Mouse (Mus musculus): ENCODE results near the gene Zfp874b. TPM values are rescaled to one million over a fixed set of nuclear protein-coding genes. Genes with fewer than 3 reads are reported as not detected.
"Not testable (repeated sequence)": the region's sequence is repeated elsewhere in the genome, so short reads cannot be mapped to it uniquely, and the experiment has no call there.

Zfp874b gene
- total RNA-seq (2021): 10 to 100 TPM in 1 of 2 experiments, 1 to 10 TPM in 1; 8.3 to 11.0 TPM
- long read RNA-seq, experiment 1, partial matches to known transcripts: 0 of 3 reads
- long read RNA-seq, experiment 1, other reads (novel, unspliced or antisense): 3 of 3 reads
- long read RNA-seq, experiment 2, partial matches to known transcripts: 0 of 4 reads
- long read RNA-seq, experiment 2, other reads (novel, unspliced or antisense): 4 of 4 reads

DNA sequence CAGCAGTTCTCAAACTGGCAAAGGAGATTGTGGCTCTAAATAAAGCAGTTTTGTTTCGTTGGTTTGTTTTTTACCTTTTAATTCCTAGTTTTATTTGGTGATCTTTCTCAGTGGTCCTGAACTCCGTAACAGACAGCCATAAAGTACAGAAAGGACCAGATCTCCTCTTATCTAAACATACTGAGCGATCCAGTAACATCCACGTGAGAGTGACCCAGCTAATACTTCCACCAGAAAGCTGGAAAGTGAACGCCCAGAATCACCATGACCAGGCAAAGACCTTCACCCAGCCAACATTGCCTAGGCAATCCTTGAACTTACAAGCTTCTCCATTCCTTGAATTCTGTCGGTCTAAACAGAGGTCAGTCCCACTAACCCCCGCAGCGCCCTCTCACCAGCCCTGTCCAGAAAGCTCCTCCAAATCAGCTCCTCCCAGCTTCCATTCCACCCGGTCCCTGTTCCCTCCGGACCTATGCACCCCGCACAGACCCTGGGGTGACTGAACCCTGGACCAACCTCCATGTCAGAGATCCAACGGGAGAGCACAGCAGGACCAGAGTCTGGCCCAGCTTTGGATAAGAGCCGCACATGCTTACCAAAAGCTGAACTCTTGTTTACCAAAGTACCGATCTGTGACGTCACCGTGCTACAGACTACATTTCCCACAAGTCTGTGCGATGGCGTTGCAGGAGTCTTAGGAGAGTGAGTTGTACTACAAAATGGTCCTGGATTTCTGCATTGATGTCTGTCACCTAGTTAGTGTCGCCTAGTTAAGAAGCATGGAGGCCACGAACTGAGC lies at the start of gene Zfp874b:
Gene Zfp874b, minus strand, starts transcription at position 634 of the 799 bp plus-strand sequence.
- DNase-seq: peak; percentile 80

DNA sequence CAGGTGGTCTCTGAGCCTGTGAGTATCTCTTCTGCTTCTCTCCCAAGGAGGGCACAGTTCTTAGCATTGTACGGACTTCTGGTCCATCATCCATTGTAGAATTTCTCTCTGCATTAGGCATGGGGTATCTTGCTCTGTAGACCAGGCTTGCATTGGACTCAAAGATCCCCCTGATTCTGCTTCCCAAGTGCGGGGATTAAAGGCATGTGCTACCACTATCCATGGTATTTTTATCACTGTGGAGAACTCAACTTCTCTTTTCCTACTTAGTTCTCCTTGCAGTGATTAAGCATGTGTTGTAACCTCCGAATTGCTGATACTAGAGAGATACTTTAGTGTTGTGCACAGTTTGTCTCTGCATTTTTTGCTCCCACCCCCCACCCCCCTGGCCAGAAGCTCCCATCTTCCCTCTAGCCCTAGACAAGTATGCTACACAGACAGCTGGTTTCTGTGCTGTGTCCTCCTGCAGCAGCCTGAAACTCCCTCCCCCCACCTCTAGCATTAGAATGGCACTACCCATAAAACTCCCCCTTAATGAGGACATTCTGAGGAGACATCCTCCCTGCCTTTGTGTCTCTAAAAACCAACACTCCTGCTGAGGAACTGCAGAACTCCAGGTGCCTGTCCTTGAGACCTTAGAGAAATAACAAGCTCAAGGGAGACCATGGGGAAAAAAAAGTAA lies 43.1 kb upstream of the Zfp874b start:
- DNase-seq: no peak

DNA sequence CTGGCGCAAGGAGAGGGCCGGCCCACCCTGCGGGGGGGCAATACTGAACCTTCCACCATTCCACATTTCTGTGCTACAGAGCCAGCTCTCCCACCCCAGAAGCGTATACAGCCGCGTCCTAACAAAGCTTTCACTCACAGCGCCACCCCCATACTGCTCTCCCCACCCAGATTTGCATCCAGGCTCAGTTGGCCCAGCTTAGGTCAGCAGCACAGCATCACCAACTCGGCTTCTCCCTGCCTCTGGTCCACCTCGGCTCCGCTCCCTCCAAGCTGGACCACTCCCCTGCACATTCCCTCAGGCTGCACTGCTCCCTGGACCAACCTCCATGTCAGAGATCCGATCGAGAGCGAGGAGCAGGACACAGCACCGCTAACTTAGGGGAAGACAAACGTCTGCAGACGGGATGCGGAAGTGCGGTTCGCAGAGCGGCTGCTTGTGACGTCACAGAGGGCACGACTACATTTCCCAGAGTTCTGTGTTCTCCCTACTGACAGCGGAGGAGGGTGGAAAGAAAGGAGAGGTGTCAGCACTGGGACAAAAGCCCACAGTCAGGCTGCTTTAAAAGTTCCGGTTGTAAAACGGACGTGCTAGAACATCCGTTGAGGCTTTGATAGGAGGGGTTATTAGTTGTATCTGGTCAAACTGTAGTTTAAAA lies 41.8 kb upstream of the Zfp874b start, which contains the start of the genes Gm26965 and Zfp87:
Gene Gm26965, minus strand, starts transcription at position 399 of the 658 bp plus-strand sequence.
Gene Zfp87, minus strand, starts transcription at position 425 of the 658 bp plus-strand sequence.
- DNase-seq: peak; percentile 91

DNA sequence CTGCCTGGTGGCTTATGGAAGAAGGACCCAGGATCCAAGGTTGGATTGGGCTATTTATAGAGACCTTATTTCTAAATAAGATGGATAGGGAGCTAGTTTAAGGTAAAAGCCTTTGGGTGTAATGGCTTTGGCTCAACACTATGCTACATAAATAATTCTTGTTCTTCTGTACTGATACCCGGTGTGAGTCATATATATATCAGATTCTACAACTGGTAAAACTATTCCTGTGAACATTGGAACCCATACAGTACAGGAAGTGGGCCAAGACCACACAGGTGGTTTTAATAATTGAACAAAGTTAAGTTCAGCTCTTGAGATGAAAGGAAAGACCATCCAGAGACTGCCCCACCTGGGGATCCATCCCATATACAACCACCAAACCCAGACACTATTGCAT lies 16.9 kb upstream of the Zfp874b start:
- DNase-seq: no peak

DNA sequence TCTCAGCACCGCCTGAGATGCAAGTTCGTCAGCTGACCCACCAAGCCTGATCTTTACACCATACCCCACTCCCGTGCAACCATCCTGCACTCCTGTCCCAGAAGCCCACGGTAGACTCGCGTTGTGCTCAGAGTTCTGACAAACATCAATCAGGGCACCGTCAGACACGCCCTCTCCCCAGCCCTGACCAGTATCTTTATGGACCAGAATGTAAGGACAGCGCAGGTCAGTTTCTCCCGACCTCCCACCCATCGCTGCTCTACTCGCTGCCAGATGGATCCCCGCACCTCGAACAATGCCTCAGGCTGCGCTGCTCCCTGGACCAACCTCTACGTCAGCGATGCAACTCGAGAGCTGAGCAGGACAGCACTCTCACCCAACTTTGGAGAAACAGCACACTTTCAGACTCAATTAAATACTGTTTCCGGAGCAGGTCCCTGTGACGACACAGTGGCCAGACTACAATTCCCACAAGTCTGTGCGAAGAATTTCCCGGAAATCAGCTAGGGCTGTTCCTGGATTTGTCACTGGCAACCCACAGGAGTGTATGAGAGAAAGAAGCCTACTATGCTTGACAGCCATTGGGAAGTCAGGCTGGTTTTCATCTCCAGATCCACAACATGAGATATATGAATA lies 16.1 kb upstream of the Zfp874b start, which contains the start of gene Zfp58:
Gene Zfp58, minus strand, starts transcription at position 472 of the 636 bp plus-strand sequence.
- peak; percentile 80 for DNase-seq

DNA sequence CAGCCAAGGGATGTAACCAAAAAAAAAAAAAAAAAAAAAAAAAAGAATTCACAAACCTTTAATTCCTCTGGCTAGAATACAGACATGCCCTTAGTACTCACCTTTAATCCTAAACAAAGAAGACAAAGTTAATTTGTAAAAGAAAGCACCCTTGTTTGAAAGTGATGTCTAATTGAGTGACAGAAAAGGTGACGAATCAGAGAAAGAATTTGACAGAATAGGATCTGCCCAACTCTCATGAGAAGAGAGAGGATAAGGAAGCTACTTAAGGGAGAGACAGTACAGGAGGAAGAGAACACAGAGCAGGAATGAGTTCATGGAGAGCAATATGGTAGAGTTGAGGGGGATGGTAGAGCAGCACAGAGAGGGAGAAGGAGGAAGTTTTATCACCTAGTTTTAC lies 11.6 kb upstream of the Zfp874b start:
- no peak for DNase-seq

DNA sequence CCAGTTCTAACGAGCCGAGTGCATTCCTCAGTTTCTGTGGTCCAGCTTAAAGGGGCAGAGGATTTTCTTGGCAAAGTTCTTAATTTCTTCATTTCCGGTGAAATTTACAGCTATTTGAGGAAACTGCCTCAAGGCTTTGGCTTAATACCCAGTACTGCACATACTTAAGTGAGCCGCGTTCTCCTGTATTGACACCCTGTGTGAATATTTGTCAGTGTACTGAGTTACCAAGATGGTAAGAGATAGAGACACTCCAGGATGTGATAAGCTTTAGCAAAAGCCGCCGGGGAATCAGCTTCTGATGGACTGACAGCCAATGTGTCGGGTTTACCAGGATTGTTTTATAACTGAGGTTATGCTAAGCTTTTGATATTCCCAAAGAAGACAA lies 360 bp upstream of the Zfp874b start:
- DNase-seq: no peak

DNA sequence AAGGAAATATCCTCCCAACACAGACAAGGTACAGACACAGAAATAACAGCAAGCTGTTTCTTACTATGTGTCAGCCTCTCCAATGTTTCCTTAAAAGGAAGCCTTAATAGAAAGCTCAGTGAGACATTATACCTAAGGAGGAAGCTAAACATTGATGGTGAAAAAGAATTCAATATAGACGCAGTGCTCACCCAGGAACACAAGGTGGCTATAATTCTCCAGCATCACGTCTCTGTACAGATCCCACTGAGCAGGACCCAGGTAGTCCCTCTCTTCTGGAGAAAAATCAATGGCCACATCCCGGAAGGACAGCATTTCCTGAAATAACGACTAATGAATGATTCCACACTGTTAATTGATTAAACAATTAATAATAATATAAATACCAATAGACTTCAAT lies 2.5 kb downstream of the Zfp874b start:
- no peak for DNase-seq

DNA sequence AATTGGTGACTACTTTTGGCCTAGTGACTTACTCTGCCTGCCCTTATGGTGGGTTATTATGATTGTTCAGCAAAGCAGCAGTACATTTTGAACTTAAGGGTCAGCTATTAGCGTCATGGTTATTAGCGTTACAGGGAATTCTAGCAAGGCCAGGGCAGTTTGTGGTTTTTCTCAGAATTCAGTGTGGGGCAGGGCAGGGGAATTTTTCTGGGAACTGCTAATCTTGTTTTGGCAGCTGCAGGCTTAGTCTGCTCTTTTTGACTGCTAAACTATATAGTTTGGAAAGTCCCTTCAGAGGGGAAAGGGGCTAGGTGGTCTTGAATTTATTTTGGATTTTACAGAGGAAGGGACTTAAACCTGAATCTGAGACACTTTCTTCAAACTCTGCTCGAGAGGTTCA lies 14.8 kb downstream of the Zfp874b start:
- DNase-seq: no peak

DNA sequence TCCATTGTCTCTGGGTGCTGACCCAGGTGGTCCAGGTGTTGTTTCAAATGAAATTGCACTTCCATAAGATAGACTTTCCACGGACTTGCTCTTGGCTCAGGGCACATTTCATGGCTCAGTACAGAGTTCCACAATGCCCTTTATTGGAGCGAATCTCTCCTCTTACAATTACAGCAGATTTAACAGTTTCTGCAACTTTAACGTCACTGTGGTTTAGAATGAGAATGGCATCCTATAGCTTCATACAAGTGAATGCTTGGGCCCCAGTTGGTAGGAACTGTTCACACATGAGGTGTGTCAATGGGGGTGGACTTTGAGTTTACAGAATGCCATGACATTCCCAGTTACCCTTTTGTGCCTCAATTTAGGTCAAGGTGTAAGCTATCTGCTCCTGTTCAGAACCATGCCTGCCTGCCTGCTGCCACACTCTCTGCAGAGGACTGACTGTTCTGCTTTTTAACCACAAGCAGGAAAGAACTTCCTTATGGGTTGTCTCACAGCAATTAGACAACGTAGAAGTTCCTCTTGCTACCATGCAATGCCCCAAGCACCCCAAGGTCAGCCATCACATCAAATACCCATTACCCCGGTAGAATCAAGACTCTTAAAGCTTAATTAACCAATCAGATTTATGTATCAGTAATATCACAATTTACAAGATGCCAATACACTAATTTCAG lies 20.4 kb downstream of the Zfp874b start:
- DNase-seq: not testable (repeated sequence)

DNA sequence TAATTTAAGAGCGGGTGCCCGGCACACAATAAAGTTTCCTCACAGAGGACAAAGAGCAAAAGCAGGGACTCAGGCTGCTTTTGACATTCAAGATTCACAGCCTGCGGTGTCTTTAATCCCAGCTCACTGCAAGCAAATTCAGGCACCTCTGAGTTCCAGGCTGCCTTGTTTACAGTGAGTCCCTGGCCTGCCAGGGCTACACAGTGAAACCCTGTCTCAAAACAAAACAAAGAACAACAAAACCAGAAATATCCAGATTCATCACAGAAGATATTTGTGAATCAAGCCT lies 32.1 kb downstream of the Zfp874b start:
- no peak for DNase-seq

DNA sequence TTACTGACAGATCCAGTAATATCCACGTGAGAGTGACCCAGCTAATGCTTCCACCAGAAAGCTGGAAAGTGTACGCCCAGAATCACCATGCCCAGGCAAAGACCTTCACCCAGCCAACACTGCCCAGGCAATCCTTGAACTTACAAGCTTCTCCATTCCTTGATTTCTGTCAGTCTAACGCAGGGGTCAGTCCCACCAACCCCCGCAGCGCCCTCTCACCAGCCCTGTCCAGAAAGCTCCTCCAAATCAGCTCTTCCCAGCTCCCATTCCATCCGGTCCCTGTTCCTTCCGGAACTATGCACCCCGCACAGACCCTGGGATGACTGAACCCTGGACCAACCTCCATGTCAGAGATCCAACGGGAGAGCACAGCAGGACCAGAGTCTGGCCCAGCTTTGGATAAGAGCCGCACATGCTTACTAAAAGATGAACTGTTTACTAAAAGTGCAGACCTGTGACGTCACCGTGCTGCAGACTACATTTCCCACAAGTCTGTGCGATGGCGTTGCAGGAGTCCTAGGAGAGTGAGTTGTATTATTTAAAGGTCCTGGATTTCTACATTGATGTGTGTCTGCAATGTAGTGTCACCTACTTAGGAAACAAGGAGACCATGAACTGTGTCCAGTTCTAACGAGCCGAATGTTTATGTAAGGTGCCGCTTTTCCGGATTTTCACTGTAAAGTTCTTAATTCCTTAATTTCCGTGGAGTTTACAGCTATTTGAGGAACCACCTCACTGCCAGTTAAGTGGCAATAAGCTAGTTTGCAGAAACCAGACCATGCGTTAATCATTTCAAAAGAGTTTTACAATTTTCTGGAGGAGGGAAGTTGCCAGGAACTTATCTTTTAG lies 32.7 kb downstream of the Zfp874b start, which contains the start of gene Zfp874a:
Gene Zfp874a, minus strand, starts transcription at position 453 of the 849 bp plus-strand sequence.
- peak; percentile 87 for DNase-seq

DNA sequence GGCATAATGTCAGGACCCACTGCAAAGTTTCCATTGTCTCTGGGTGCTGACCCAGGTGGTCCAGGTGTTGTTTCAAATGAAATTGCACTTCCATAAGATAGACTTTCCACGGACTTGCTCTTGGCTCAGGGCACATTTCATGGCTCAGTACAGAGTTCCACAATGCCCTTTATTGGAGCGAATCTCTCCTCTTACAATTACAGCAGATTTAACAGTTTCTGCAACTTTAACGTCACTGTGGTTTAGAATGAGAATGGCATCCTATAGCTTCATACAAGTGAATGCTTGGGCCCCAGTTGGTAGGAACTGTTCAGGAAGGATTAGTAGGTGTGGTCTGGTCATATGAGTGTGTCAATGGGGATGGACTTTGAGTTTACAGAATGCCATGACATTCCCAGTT lies 47.0 kb downstream of the Zfp874b start:
- not testable (repeated sequence) for DNase-seq

DNA sequence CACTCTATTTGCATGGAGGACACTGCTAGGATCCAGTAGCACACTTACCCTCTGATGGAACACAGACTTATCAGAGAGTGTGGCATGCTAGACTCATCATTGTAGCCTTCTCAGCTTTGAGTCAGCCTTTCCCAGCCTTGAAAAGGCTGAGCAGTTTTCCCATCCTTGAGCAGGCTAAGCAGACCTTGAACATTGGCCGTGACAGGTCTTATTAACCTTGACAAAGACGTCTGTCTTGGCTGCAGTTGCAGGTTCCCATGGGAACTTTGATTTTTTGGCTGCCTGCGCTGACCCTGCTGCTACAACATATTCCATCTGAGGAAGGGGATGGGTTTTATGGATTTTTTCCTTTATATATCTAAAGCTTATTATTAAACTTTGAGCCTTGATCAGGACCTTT lies 55.9 kb downstream of the Zfp874b start:
- DNase-seq: no peak

DNA sequence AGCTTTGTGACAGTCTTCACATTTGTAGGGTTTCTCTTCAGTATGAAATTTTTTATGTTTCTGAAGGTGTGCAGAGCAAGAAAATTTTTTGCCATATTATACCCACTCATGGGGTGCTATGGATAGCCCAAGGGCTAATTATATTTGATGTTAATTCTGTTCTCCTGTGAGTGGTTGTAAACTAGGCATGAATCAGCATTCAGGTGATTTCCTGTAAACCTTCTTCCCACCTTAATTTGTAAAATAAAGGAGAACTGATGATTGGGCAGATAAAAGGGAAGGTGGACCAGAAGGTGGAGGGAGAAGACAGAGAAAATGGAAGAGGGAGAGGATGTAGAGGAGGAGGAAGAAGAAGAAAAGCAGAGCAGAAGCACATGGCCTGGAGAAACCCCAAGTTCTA lies 58.4 kb downstream of the Zfp874b start:
- not testable (repeated sequence) for DNase-seq

DNA sequence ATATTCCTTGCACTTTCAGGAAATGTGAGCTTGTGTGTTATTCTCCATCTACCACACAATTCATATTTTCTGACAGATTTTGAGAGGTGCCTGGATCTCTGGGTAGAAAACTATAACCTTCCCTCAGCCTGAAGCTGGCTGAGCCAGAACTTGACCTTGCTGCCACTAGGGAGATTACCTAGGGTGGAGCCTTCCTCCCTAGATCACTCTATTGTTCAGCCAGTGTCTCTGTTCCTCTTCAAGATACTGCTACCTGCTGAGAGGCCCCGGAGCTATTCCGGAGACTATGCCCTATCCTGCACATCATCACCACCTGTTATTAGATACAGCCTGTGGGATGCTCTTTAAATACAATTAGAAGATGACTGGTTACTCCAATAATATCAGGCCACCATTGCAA lies 61.5 kb downstream of the Zfp874b start:
- not testable (repeated sequence) for DNase-seq

Data from gastrocnemius, postnatal 25 days (tissue).